Mouse (Mus musculus): ENCODE measurements at regions not wholly inside any gene's neighbourhood (a gene's known extent, or its start where the extent isn't known, plus 50 kb on each side); places are given as distances from the start of the nearest gene placed in this dataset.

GRCm38 (mm10) chr6:31183127-31183526 lies 215.4 kb upstream of the Mkln1 start:
- TF ChIP-seq CTCF (conservative IDR thresholded peaks at IDR 0.05; ENCODE audit: insufficient read depth, insufficient read length, low read depth, low read length) (no peak), POLR2A (IDR thresholded peaks at IDR 0.05; ENCODE audit: low read depth, low read length) (no peak)

All from kidney, adult 2 months (tissue).